Mouse (Mus musculus) heart, postnatal 36 days (tissue): ENCODE results near the gene Bach2. TPM values are rescaled to one million over a fixed set of nuclear protein-coding genes. Genes with fewer than 3 reads are reported as not detected.

Source experiments
- DNase-seq, 2 experiments: peaks; one replicate each; pipeline ENCODE4 v3.0.0; 2021 to 2022
- intact Hi-C: fragments of 180-260 bp; cut with DNase I; formaldehyde crosslinking; loops from one replicate; pipeline ENCODE4 v1.15.1; 2025
- total RNA-seq, 2 experiments: library from RNA; stranded (reverse); gene quantifications; 2 replicates each; pipeline ENCODE4 v1.2.3; 2021

Bach2 gene
- total RNA-seq, 2 experiments from 2014 or later: 5.4 to 6.4 TPM

- intact Hi-C loops: no loop called here
- no peak for DNase-seq
Observed at GRCm38 (mm10) chr4:32405985-32406384, 167.4 kb downstream of the Bach2 start.

GRCm38 (mm10) chr4:32408535-32408934 lies 169.9 kb downstream of the Bach2 start:
- intact Hi-C loops: no loop called here
- no peak for DNase-seq

- intact Hi-C loops: no loop called here
- DNase-seq: no peak
Observed at GRCm38 (mm10) chr4:32409116-32409880, 170.7 kb downstream of the Bach2 start.

- DNase-seq: no peak
- intact Hi-C loops: no loop called here
Observed at GRCm38 (mm10) chr4:32413063-32413462, 174.5 kb downstream of the Bach2 start.

GRCm38 (mm10) chr4:32413505-32413904 lies 174.9 kb downstream of the Bach2 start:
- intact Hi-C loops: no loop called here
- DNase-seq: no peak

- DNase-seq: no peak
Observed at GRCm38 (mm10) chr4:32414959-32415358, 176.4 kb downstream of the Bach2 start.

GRCm38 (mm10) chr4:32417939-32418338 lies 179.3 kb downstream of the Bach2 start:
- DNase-seq: no peak
- intact Hi-C loops: no loop called here

More at GRCm38 (mm10) chr4:32414959-32415358, 176.4 kb downstream of the Bach2 start:
- intact Hi-C loops: no loop called here

- DNase-seq: no peak
- intact Hi-C loops: no loop called here
Observed at GRCm38 (mm10) chr4:32421570-32421969, 183.0 kb downstream of the Bach2 start.

- DNase-seq: no peak
- intact Hi-C loops: no loop called here
Observed at GRCm38 (mm10) chr4:32422427-32422826, 183.8 kb downstream of the Bach2 start.

GRCm38 (mm10) chr4:32423667-32424066 lies 185.1 kb downstream of the Bach2 start:
- intact Hi-C loops: no loop called here

GRCm38 (mm10) chr4:32424434-32424833 lies 185.8 kb downstream of the Bach2 start:
- no peak for DNase-seq
- intact Hi-C loops: no loop called here

More at GRCm38 (mm10) chr4:32423667-32424066, 185.1 kb downstream of the Bach2 start:
- DNase-seq: no peak

GRCm38 (mm10) chr4:32425060-32425459 lies 186.5 kb downstream of the Bach2 start:
- no peak for DNase-seq
- intact Hi-C loops: no loop called here

GRCm38 (mm10) chr4:32425641-32426040 lies 187.0 kb downstream of the Bach2 start:
- no peak for DNase-seq
- intact Hi-C loops: no loop called here

- DNase-seq: no peak
- intact Hi-C loops: no loop called here
Observed at GRCm38 (mm10) chr4:32426779-32427577, 188.4 kb downstream of the Bach2 start.

- intact Hi-C loops: no loop called here
- no peak for DNase-seq
Observed at GRCm38 (mm10) chr4:32428738-32429137, 190.1 kb downstream of the Bach2 start.

GRCm38 (mm10) chr4:32430136-32430535 lies 191.5 kb downstream of the Bach2 start:
- DNase-seq: no peak
- intact Hi-C loops: no loop called here

GRCm38 (mm10) chr4:32430981-32431380 lies 192.4 kb downstream of the Bach2 start:
- intact Hi-C loops: no loop called here

GRCm38 (mm10) chr4:32432271-32432781 lies 193.7 kb downstream of the Bach2 start:
- intact Hi-C loops: no loop called here
- DNase-seq: no peak

More at GRCm38 (mm10) chr4:32430981-32431380, 192.4 kb downstream of the Bach2 start:
- DNase-seq: no peak

GRCm38 (mm10) chr4:32432945-32433344 lies 194.3 kb downstream of the Bach2 start:
- intact Hi-C loops: no loop called here
- DNase-seq: no peak

- intact Hi-C loops: no loop called here
- DNase-seq: no peak
Observed at GRCm38 (mm10) chr4:32434612-32435011, 196.0 kb downstream of the Bach2 start.

- intact Hi-C loops: no loop called here
- no peak for DNase-seq
Observed at GRCm38 (mm10) chr4:32439974-32440739, 201.6 kb downstream of the Bach2 start.
